Mouse (Mus musculus): ENCODE measurements around the gene Pde5a.

Gene Pde5a

GRCm38 (mm10) chr3:122848410-122849034 lies 119.8 kb downstream of the Pde5a start:
- DNase-seq (ENCODE audit: inconsistent ontology term) = peak; percentile 13

DNA sequence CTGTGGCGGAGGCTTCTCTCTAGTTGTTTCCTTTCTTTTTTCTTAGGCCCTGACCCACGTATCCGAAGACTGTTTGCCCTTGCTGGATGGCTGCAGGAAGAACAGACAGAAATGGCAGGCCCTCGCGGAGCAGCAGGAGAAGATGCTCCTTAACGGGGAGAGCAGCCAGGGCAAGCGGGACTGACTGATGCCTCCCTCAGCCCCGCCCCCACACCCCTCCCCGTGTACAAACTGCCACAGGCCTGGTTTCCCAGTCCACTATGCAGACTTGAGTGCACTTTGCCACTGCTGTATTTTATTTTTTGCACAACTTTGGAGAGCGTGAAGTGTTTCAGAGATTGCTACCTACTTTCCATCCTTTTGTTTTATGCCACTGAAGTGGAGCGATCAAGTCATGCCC lies 126.4 kb downstream of the Pde5a start:
- no peak for DNase-seq (ENCODE audit: inconsistent ontology term)

GRCm38 (mm10) chr3:122859829-122860228 lies 131.1 kb downstream of the Pde5a start:
- DNase-seq (ENCODE audit: inconsistent ontology term) = no peak

GRCm38 (mm10) chr3:122860573-122861498 lies 132.1 kb downstream of the Pde5a start:
- no peak for DNase-seq (ENCODE audit: inconsistent ontology term)

DNA sequence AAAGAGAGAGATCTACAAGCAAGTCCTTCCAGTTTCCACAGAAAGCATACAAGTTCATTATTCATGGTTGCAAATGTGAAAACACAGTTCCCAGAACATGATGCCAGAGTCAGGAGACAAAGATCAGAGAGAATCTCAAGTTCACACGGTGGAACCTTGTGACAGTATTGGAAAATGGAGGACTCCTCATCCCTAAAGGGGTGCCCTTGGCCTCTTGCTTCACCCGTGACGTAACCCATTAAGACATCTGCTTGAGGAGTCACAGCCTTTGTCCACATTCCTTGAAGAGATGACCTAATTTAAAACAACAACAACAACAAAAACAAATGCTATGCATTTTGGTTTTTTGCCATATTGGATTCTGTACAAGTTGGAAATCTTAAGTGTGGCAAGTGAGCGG lies 136.3 kb downstream of the Pde5a start:
- no peak for DNase-seq (ENCODE audit: inconsistent ontology term)

DNA sequence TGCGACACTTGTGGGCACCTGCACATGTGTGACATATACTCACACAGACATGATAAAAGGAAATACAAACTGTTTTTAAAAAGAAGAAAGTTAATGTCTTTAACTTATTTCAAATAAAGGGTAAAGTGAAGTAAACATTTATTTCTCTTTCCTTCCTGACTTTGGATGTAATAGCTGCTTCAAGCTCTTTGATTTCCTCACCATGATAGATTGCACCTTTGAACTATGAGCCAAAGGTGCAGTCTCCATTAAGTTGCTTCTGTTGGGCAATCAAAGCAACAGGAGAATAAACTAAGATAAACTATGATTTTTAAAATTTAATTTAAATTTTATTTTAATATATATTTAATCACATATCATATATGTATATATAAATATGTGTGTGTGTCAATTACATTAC lies 139.5 kb downstream of the Pde5a start:
- no peak for DNase-seq (ENCODE audit: inconsistent ontology term)

DNA sequence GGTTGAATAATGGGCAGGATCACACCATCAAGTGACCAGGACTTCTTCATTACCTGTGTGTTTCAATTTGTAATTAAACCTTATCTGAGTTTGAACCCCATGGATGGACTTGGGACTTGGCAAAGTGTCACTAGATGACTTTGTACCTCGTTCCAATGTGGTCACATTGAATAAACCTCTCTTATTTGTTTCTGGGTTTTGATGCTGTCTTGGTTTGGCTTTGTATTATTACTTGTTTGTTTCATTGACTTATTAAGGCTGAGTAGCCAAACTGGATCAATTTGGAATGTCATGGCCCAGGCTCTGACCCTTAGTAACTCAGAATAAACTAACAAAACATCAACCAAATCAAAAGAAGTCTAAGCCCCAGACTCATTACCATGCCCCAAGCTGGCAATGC lies 142.8 kb downstream of the Pde5a start:
- DNase-seq (ENCODE audit: inconsistent ontology term) = no peak

DNA sequence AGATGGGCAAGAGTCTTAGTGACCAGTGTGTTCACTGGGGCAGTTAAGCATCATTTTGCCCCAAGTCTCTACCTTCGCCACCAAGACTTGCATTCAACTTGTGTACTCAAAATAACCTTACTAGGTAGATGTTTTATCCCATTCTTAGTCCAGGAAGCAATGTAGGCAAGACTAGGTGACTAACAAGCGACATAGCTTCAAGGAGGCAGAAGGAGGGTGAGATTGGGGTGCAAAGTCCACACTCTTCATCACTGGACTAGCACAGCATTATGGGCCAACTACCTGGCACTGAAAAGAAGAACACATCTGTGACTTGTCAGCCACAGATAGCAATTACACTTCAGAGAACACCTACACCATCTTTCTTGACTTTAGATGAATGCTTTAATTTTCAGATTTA lies 148.1 kb downstream of the Pde5a start:
- no peak for DNase-seq (ENCODE audit: inconsistent ontology term)

DNA sequence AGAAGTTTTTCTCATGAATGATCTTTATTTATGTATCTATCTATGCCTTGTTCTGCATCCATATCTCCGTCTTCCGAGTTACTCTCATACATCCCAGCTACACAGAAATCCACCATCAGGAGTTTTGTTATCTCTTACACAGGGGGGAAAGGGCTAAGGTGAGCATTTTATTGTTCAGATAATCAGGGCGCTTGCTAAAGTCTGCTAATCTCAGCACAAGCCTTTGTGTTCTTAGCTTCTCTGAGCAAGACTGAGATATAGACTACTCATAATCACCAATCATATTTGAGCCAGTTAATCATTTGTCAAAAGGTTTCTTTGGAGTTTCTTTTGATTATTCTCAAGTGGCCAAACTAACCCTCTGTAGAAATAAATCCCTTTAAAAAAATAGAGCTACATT lies 148.8 kb downstream of the Pde5a start:
- DNase-seq (ENCODE audit: inconsistent ontology term) = no peak

GRCm38 (mm10) chr3:122878705-122879315 lies 150.1 kb downstream of the Pde5a start:
- no peak for DNase-seq (ENCODE audit: inconsistent ontology term)

- DNase-seq (ENCODE audit: inconsistent ontology term) = no peak
Measured at GRCm38 (mm10) chr3:122887505-122888301, 159.0 kb downstream of the Pde5a start.

GRCm38 (mm10) chr3:122888371-122888819 lies 159.6 kb downstream of the Pde5a start:
- DNase-seq (ENCODE audit: inconsistent ontology term) = peak; percentile 65

DNA sequence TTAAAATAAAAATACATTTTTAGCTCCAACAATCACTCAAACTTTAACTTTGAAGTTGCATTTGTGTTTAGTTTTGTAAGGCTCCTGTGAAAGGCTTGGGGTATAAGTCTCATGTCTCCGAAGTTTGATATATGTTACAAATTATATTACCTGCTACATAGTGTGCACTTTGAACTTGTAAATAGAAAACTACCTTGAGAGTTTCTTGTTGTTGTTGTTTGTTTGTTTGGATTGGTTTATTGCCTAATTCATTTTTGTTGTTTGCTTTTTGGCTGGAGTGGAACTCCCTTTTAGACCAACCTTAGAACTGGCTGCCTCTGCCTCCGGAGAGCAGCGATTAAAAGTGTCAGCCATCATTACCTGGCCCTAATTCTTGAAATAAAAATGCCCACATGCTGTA lies 166.0 kb downstream of the Pde5a start, which contains the start of gene Fabp2:
Fabp2 (plus strand) TSS at position 301 of the 400 bp plus-strand sequence.
- DNase-seq (ENCODE audit: inconsistent ontology term) = no peak

DNA sequence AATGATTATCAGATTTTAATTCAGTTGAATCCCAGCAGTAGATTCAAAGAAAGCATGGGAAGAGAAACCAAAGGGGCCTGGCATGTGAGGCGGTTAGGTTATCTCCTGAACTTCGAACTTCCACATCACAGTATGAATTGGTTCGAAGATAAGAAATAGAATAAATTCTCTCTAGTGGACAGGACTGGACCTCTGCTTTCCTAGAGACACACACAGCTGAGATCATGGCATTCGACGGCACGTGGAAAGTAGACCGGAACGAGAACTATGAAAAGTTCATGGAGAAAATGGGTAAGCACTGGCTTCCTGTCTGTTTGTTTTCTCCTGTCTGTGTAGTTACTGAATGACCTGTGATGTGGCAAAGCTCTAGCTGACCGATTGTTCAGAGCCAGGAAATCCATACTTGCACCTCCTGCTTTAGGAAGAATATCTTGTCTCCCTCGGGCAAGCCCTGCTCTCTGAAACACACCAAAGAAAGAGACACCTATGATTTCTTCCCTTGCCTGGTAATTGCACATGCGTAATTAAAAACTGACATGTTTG lies 166.5 kb downstream of the Pde5a start:
- DNase-seq (ENCODE audit: inconsistent ontology term) = no peak

DNA sequence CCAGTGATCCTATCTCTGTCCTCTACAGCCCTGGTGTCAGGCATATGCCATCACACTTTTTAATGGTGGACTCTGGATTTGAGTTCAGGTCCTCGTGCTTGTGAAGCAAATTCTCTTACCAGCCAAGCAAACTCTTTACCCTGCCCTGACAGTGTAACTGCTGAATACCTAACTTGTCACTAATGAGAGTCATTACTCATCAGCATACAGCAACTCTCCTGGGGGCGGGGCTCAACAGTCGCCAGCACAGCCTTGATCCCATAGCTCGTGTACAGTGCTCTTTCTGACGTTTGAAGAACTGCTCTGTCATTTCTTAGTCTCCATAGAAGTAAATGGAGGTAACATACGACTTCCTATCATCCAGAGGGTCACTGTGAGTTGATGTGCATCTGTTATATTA lies 169.5 kb downstream of the Pde5a start:
- no peak for DNase-seq (ENCODE audit: inconsistent ontology term)

GRCm38 (mm10) chr3:122903746-122904433 lies 175.1 kb downstream of the Pde5a start:
- DNase-seq (ENCODE audit: inconsistent ontology term) = peak; percentile 38

- no peak for DNase-seq (ENCODE audit: inconsistent ontology term)
Measured at GRCm38 (mm10) chr3:122907841-122908240, 179.1 kb downstream of the Pde5a start.
